Mouse (Mus musculus): Measurements from ENCODE around the gene Fnbp1l. TPM values are rescaled to one million over a fixed set of nuclear protein-coding genes. Genes with fewer than 3 reads are reported as not detected.

Gene Fnbp1l
- polyA plus RNA-seq, 1 experiment from 2014 or later, result 175 TPM

DNA sequence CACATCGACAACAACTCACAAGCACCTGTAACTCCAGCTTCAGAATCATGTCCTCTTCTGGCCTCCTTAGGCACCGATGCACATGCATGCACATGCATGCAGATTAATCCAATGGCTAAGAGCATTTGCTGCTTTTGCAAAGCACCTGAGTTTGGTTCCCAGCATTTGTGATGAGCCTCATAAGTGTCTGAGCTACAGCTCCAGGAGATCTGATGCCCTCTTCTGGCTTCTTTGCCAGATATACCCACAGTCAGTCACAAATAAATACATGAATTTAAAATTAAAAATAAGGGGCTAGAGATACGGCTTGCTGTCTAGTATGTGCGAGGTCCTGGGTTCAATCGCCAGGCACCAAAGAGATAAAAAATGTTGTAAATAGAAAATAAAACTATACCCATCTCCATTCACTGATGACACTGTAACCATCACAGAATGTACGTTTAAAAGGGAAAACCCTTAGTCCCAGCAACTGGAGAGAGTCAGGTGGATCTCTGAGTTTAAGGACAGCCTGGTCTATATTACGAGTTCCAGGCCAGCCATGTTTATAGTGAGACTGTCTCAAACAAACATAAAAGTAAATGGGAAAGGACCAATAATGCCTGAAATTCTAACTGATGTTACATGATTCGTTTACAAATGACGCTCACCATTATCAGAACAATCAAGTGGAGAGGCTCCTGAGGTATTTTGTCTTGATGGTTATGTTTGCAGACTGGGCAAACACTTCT lies 1.7 kb downstream of the Fnbp1l start:
- 39% methylated on average over 9 of the region's 9 CpGs for WGBS
- H3K4me1 ChIP-seq (ENCODE audit: control insufficient read depth, insufficient read depth, low read length), result peaks cover 25% of the 10 kb centered on the region
- peak; percentile 60 for DNase-seq (ENCODE audit: low spot score)

DNA sequence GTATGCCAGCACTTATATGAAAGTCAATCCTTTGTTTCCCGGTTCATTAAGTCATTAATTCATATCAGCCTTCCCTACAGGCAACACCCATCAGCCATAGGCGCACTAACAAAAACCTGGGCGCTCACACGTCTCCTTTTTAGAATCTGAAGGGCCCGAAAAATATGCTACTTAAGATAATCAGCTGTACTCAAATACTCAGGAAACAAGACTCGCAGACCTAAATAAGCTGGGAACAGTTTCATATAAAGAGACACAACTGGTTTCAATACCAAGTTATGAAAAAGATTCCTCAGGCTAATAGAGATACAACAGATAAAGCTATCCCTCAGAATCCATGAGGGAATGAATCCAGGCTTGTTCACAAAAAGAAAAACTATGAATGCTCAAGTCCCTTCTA lies 7.0 kb downstream of the Fnbp1l start:
- 78% methylated on average over 6 of the region's 6 CpGs for WGBS
- H3K36me3 ChIP-seq (ENCODE audit: control insufficient read depth, insufficient read depth, low read length), result no peaks in the 10 kb centered on the region
- H3K9me3 ChIP-seq (replicated peaks; ENCODE audit: control insufficient read depth, low read length), result no peaks in the 10 kb centered on the region
- no peaks in the 10 kb centered on the region for H3K27me3 ChIP-seq (replicated peaks; ENCODE audit: control insufficient read depth, insufficient read depth, low read length)
- peaks cover 19% of the 10 kb centered on the region for H3K4me1 ChIP-seq (ENCODE audit: control insufficient read depth, insufficient read depth, low read length)
- ATAC-seq (no peak), DNase-seq (ENCODE audit: low spot score) (no peak)
- H3K9ac ChIP-seq (ENCODE audit: low read length), result no peak overlapping the region
- H3K27ac ChIP-seq (ENCODE audit: low read depth, low read length), result no peak overlapping the region
- no peak overlapping the region for H3K4me2 ChIP-seq (ENCODE audit: low read length)
- no peak overlapping the region for H3K4me3 ChIP-seq (ENCODE audit: low read depth, low read length)

More for the DNA sequence above, 1.7 kb downstream of the Fnbp1l start:
- no peaks in the 10 kb centered on the region for H3K36me3 ChIP-seq (ENCODE audit: control insufficient read depth, insufficient read depth, low read length)
- H3K4me3 ChIP-seq (ENCODE audit: low read depth, low read length), result peak overlapping the region; percentile 98
- H3K4me2 ChIP-seq (ENCODE audit: low read length), result peak overlapping the region; percentile 71
- H3K9ac ChIP-seq (ENCODE audit: low read length), result peak overlapping the region; percentile 100
- no peaks in the 10 kb centered on the region for H3K27me3 ChIP-seq (replicated peaks; ENCODE audit: control insufficient read depth, insufficient read depth, low read length)
- peak overlapping the region; percentile 99 for H3K27ac ChIP-seq (ENCODE audit: low read depth, low read length)
- no peak for ATAC-seq
- H3K9me3 ChIP-seq (replicated peaks; ENCODE audit: control insufficient read depth, low read length), result no peaks in the 10 kb centered on the region

DNA sequence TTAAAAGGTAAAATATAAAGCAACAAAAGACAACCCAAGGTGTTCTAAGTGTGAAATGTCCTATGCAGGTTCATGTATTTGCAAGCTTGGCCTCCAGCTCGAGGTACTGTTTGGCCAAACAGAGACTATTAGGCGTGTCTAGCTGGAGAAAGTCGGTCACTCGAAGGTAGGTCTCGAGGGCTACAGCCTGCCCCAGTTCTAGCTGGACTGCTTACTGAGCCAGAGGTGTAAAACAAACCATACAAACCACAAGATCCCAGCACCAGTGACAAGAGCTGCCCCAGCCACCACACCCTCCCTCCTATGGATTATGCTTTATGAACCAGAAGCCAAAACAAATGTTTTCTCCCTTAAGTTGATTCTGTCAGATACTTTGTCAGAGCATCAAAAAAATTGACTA lies 7.8 kb downstream of the Fnbp1l start:
- WGBS, result 91% methylated on average over 5 of the region's 5 CpGs
- peaks cover 13% of the 10 kb centered on the region for H3K4me1 ChIP-seq (ENCODE audit: control insufficient read depth, insufficient read depth, low read length)
- no peaks in the 10 kb centered on the region for H3K36me3 ChIP-seq (ENCODE audit: control insufficient read depth, insufficient read depth, low read length)
- no peak overlapping the region for H3K9ac ChIP-seq (ENCODE audit: low read length)
- DNase-seq (ENCODE audit: low spot score) (no peak), ATAC-seq (no peak)
- H3K9me3 ChIP-seq (replicated peaks; ENCODE audit: control insufficient read depth, low read length), result no peaks in the 10 kb centered on the region
- H3K27ac ChIP-seq (ENCODE audit: low read depth, low read length), result no peak overlapping the region
- no peaks in the 10 kb centered on the region for H3K27me3 ChIP-seq (replicated peaks; ENCODE audit: control insufficient read depth, insufficient read depth, low read length)
- H3K4me2 ChIP-seq (ENCODE audit: low read length), result no peak overlapping the region
- no peak overlapping the region for H3K4me3 ChIP-seq (ENCODE audit: low read depth, low read length)

DNA sequence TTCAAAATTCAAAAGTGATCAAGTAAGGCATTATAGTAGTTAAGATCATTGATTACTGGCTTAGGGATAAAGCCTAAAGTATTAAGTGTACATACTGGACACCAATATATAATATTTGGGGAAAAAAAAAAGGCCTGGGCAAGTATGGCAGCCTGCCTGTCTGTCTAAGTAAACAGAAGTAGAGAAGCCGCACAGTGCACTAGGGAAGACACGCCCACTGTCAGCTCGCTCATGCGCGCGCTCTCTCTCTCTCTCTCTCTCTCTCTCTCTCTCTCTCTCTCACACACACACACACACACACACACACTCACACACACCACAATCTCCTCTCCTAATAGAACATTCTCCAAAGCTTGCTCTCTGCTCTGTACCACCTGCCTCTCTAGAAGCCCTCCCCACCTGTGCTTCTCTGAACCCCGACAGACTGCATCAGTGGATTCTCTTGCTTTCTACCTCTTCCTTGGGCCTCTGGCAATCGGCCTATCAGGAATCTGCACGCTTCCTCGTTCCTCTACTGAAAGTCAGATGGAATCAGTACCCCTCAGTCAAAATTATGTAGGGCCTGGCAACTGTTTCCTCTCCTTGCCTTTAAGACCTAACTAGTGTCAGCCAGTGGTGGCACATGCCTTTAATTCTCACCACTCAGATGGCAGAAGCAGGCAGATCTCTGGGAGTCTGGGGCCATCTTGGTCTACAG lies 13.3 kb downstream of the Fnbp1l start:
- Histone ChIP-seq H3K9me3 (replicated peaks; ENCODE audit: control insufficient read depth, low read length) (no peaks in the 10 kb centered on the region), H3K4me2 (ENCODE audit: low read length) (no peak overlapping the region), H3K4me1 (ENCODE audit: control insufficient read depth, insufficient read depth, low read length) (peaks cover 2% of the 10 kb centered on the region; the same call in 1 of the 2 replicates), H3K27me3 (replicated peaks; ENCODE audit: control insufficient read depth, insufficient read depth, low read length) (no peaks in the 10 kb centered on the region), H3K36me3 (ENCODE audit: control insufficient read depth, insufficient read depth, low read length) (no peaks in the 10 kb centered on the region), H3K4me3 (ENCODE audit: low read depth, low read length) (no peak overlapping the region), H3K9ac (ENCODE audit: low read length) (no peak overlapping the region), H3K27ac (ENCODE audit: low read depth, low read length) (no peak overlapping the region)
- ATAC-seq, result no peak
- no peak for DNase-seq (ENCODE audit: low spot score)
- WGBS, result 88% methylated on average over 10 of the region's 10 CpGs

DNA sequence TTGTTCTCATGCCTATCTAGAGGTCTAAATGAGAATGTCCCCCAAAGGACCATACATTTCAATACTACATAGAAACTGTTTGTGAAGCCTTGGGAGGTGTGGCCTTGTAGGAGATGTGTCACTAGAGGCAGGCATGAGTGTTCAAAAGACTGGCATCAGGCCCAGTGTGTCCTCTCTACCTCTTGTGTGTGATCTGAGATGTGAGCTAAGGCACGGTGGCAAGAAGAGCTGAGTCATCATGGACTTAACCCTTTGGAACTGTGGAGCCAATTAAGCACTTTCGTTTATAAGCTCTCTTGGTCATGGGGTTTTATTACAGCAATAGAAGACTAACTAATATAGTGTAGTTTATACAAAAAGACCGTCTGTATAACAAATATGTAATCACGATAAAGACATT lies 16.3 kb downstream of the Fnbp1l start:
- H3K9ac ChIP-seq (ENCODE audit: low read length), result no peak overlapping the region
- DNase-seq (ENCODE audit: low spot score) (no peak), ATAC-seq (no peak)
- H3K4me2 ChIP-seq (ENCODE audit: low read length), result no peak overlapping the region
- H3K36me3 ChIP-seq (ENCODE audit: control insufficient read depth, insufficient read depth, low read length), result no peaks in the 10 kb centered on the region
- no peak overlapping the region for H3K27ac ChIP-seq (ENCODE audit: low read depth, low read length)
- no peak overlapping the region for H3K4me3 ChIP-seq (ENCODE audit: low read depth, low read length)
- WGBS, result 76% methylated on average over 4 of the region's 4 CpGs
- peaks cover 2% of the 10 kb centered on the region; the same call in 1 of the 2 replicates for H3K4me1 ChIP-seq (ENCODE audit: control insufficient read depth, insufficient read depth, low read length)
- H3K9me3 ChIP-seq (replicated peaks; ENCODE audit: control insufficient read depth, low read length), result no peaks in the 10 kb centered on the region
- no peaks in the 10 kb centered on the region for H3K27me3 ChIP-seq (replicated peaks; ENCODE audit: control insufficient read depth, insufficient read depth, low read length)

DNA sequence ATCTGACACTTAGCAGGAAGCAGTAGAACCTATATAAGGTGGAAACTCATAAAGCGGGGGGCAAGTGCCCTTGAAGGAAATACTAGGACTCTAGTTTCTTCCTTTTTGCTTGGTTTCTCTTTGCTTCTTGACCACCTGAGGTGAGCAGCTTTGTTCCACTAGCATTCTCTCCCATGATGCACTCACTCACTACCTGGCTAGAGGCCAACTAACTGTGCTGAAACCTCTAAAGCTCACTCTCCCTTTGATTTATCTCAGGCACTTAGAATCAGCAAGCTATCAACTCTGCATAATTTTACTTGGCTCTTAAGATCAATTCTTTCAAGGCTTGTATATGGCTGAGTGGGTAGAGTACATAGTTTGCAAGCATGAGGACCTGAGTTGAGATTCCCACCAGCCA lies 17.1 kb downstream of the Fnbp1l start:
- Histone ChIP-seq H3K9ac (ENCODE audit: low read length) (no peak overlapping the region), H3K9me3 (replicated peaks; ENCODE audit: control insufficient read depth, low read length) (no peaks in the 10 kb centered on the region)
- ATAC-seq, result peak; percentile 18; the same call in 1 of the 2 replicates

DNA sequence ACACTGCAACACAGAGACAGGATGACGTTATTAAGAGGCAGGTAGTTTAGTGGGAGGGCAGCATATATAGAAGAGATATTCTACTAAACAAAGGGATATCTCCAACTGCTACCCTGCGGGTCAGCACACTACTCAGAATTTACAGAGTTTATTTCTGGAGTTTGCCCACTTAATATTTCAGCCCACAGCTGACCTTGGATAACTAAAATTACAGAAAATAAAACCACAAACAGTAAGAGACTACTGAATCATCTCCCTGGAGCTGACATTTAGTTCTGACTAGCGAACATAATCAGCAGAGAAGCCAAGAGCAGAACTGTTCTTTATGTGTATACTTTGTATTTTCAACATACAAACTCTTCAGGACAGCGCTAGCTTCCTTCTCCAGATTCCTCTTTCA lies 20.2 kb downstream of the Fnbp1l start:
- Histone ChIP-seq H3K9me3 (replicated peaks; ENCODE audit: control insufficient read depth, low read length) (no peaks in the 10 kb centered on the region), H3K4me1 (ENCODE audit: control insufficient read depth, insufficient read depth, low read length) (peaks cover 2% of the 10 kb centered on the region; the same call in 1 of the 2 replicates), H3K36me3 (ENCODE audit: control insufficient read depth, insufficient read depth, low read length) (0 out of 2 replicates have a peak, but pooled peaks cover 3% of the 10 kb centered on the region), H3K27me3 (replicated peaks; ENCODE audit: control insufficient read depth, insufficient read depth, low read length) (no peaks in the 10 kb centered on the region), H3K4me2 (ENCODE audit: low read length) (no peak overlapping the region), H3K4me3 (ENCODE audit: low read depth, low read length) (no peak overlapping the region), H3K27ac (ENCODE audit: low read depth, low read length) (no peak overlapping the region), H3K9ac (ENCODE audit: low read length) (no peak overlapping the region)
- DNase-seq (ENCODE audit: low spot score) (no peak), ATAC-seq (no peak)
- WGBS, result 89% methylated on average over 4 of the region's 4 CpGs

More for the DNA sequence above, 17.1 kb downstream of the Fnbp1l start:
- 93% methylated on average over 1 of the region's 1 CpGs for WGBS
- peak; percentile 42 for DNase-seq (ENCODE audit: low spot score)
- H3K4me1 ChIP-seq (ENCODE audit: control insufficient read depth, insufficient read depth, low read length), result peaks cover 2% of the 10 kb centered on the region; the same call in 1 of the 2 replicates
- H3K36me3 ChIP-seq (ENCODE audit: control insufficient read depth, insufficient read depth, low read length), result 0 out of 2 replicates have a peak, but pooled peaks cover 3% of the 10 kb centered on the region
- H3K27me3 ChIP-seq (replicated peaks; ENCODE audit: control insufficient read depth, insufficient read depth, low read length), result no peaks in the 10 kb centered on the region
- no peak overlapping the region for H3K4me2 ChIP-seq (ENCODE audit: low read length)
- H3K27ac ChIP-seq (ENCODE audit: low read depth, low read length), result no peak overlapping the region
- H3K4me3 ChIP-seq (ENCODE audit: low read depth, low read length), result no peak overlapping the region

DNA sequence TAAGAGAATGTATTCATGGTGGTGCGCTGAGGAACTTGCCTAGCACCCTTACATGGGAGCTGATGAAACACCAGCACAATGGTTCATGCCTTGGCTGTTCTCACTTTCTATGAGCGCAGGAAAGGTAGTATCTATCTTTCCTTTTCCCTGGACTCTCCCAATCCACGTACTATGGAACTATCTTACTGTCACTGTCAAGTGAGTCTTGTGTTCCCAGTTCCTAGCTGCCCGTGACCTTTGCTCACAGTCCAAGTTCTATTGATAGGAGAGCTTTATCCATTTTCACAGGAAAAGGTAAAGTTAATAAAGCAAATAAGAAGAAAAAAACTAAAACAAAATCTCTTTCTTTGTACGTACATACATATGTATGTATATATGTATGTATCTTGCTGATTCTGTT lies 28.7 kb downstream of the Fnbp1l start:
- no peak for ATAC-seq
- no peak for DNase-seq (ENCODE audit: low spot score)

DNA sequence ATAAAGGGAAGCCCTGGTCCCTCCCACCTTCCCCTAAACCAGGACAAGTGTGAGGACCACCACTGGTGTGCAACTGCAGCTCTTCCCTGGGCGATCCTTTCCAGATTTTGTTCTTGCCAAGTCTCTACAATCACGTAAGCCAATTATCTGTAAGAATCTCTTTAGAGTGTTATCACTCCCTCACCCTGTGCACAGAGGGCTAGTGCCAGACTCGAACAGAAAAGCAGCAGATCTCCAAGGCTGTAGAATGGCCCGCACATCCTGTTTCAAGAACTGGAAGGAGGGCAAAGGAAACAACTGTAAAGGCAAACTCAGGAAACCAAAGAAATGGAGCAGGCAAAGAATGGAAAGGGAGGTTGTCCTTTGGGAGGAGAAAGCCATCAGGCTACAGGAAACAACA lies 29.2 kb downstream of the Fnbp1l start:
- DNase-seq (ENCODE audit: low spot score) (no peak), ATAC-seq (no peak)
- Histone ChIP-seq H3K4me3 (ENCODE audit: low read depth, low read length) (no peak overlapping the region), H3K27ac (ENCODE audit: low read depth, low read length) (no peak overlapping the region), H3K36me3 (ENCODE audit: control insufficient read depth, insufficient read depth, low read length) (peaks cover 17% of the 10 kb centered on the region), H3K27me3 (replicated peaks; ENCODE audit: control insufficient read depth, insufficient read depth, low read length) (no peaks in the 10 kb centered on the region), H3K4me1 (ENCODE audit: control insufficient read depth, insufficient read depth, low read length) (no peaks in the 10 kb centered on the region; the same call in 1 of the 2 replicates), H3K9ac (ENCODE audit: low read length) (no peak overlapping the region), H3K4me2 (ENCODE audit: low read length) (no peak overlapping the region), H3K9me3 (replicated peaks; ENCODE audit: control insufficient read depth, low read length) (no peaks in the 10 kb centered on the region)
- 64% methylated on average over 4 of the region's 4 CpGs for WGBS

More for the DNA sequence above, 28.7 kb downstream of the Fnbp1l start:
- no peaks in the 10 kb centered on the region for H3K9me3 ChIP-seq (replicated peaks; ENCODE audit: control insufficient read depth, low read length)
- H3K27ac ChIP-seq (ENCODE audit: low read depth, low read length), result no peak overlapping the region
- H3K4me2 ChIP-seq (ENCODE audit: low read length), result no peak overlapping the region
- no peaks in the 10 kb centered on the region; the same call in 1 of the 2 replicates for H3K4me1 ChIP-seq (ENCODE audit: control insufficient read depth, insufficient read depth, low read length)
- 93% methylated on average over 5 of the region's 5 CpGs for WGBS
- peaks cover 14% of the 10 kb centered on the region for H3K36me3 ChIP-seq (ENCODE audit: control insufficient read depth, insufficient read depth, low read length)
- no peaks in the 10 kb centered on the region for H3K27me3 ChIP-seq (replicated peaks; ENCODE audit: control insufficient read depth, insufficient read depth, low read length)
- H3K9ac ChIP-seq (ENCODE audit: low read length), result no peak overlapping the region
- no peak overlapping the region for H3K4me3 ChIP-seq (ENCODE audit: low read depth, low read length)

All from forebrain, embryonic 14.5 days (tissue).